Mouse (Mus musculus) spleen, embryonic (tissue): ENCODE measurements around the gene Arl1.
"Not testable (repeated sequence)": the region's sequence is repeated elsewhere in the genome, so short reads cannot be mapped to it uniquely, and the experiment has no call there.

Source experiments
- CTCF ChIA-PET: fragments of 350-600 bp; sonication (Branson Sonifier 250); formaldehyde crosslinking; loops from one replicate; lab custom pipeline; 2022; lab: Charles Lee

The Arl1 gene

DNA sequence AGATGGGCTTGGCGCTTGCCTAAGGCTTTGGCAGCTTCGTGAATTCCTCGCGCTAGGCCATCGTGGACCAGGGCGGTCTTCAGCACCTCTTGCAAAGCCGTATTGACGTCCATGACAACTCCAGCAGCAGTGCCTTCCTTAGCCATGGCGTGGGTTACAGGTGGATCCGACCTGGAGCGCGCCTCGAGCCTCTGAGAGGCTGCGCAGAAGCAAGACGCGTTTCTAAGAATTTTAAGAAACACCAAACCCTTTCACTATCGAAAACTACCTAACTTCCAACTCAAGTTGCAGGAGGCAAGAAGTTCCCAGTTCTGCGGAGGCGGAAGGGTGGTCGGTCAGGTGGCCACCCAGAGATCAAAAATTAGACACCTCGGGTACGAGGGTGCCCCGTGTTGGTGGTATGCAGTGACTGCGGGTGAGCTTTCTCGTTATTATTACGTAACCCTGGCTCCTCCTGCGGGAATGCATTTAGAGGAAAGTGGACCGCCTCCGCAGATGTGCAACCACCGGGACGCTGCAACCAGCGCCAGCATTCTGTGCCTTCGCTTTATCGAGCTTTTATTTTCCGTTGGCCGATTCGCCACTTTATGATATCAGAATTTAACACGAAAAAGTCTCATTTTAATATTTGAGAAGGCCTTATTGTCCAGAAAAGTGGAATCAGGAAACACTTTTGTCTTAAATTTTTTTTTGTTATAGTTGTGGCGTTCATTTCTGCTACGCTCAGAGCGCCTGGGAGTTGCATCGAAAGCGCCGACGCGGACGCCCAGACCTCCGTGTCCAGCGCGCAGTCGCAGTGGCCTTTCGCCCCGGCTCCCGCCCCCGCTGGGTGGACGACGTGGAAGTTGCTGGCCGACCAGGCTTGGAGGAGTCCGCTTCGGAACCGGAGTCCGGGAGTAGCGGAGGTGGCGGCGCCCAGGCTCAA, at the start of gene Arl1:
Gene Arl1 (plus strand): TSS at position 288 of the 925 bp plus-strand sequence.
- CTCF ChIA-PET: interaction anchor here (0.7 kb wide), 2 partner anchors 178 to 372 kb away, joined by 3 to 8 read pairs; no protein-coding TSS in a partner anchor

DNA sequence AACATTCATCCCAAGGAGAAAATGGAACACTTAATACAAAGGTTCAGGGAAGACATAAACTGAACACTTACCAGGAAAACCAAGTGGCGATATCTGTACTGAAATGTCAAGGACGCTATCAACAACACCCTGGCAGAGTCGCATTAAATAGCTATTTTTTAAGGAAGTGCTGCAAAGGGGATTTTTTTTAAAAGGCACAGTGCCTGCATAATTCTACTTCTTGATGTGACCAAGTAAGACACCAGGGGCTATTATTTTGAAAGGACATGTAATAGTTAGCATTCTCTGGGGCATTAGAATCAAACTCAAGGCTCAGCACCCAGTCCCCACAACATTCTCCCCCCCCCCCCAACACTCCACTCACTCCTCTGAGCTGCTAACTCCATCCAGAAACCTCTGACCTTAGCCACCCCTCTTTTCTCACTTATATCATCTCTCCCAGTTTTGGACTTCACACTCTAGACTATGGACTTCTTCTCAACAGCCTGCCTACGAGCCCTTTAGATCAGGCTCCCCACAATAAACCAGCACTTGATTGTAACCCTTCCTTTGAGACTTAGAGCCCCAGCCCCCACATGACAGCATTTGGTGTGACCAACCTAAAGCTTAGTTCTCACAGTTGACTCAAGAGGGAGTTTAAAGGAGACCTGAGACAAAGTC, 47.6 kb upstream of the Arl1 start:
- CTCF ChIA-PET: no interaction called here

DNA sequence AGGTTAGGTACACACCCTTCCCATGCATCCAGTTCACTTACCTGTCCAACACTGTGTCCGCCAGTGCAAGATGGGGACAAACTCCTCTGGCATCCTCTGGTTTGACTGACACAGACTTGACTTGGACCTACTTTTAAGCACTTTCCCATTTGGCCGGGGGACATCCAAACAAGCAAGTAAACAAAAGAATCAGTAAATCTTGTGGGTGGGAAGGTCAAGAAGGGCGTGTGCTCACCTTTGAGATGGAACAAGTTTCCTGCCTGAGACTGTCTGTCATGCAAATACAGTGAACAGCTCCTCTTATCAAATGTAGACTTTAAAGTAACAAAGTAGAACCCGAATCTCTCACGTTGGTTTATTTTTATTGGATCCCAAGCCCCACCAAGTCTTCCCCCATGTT, 45.7 kb upstream of the Arl1 start, which contains the start of gene Spic:
Gene Spic (minus strand): TSS at position 91 of the 400 bp plus-strand sequence.
- CTCF ChIA-PET: no interaction called here

DNA sequence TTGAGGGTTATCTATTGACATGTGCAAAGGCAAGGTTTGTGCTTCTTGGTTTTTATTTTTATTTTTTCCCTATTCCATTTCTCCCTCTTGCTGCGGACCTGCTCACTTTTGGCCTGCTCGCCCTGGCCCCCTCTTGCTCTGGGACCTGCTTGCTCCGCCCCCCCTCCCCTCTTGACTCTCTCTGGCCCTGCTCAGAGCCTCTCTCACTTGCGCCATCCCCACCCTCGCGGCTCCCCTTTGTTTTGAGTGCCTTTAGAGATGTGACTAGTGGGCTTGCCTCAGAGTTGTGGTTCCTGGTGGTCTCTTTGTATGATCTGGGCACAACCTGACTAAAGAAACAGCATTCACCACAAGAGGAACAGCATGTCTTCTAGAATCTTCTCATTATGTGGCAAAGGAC, 29.7 kb upstream of the Arl1 start:
- CTCF ChIA-PET: no interaction called here

DNA sequence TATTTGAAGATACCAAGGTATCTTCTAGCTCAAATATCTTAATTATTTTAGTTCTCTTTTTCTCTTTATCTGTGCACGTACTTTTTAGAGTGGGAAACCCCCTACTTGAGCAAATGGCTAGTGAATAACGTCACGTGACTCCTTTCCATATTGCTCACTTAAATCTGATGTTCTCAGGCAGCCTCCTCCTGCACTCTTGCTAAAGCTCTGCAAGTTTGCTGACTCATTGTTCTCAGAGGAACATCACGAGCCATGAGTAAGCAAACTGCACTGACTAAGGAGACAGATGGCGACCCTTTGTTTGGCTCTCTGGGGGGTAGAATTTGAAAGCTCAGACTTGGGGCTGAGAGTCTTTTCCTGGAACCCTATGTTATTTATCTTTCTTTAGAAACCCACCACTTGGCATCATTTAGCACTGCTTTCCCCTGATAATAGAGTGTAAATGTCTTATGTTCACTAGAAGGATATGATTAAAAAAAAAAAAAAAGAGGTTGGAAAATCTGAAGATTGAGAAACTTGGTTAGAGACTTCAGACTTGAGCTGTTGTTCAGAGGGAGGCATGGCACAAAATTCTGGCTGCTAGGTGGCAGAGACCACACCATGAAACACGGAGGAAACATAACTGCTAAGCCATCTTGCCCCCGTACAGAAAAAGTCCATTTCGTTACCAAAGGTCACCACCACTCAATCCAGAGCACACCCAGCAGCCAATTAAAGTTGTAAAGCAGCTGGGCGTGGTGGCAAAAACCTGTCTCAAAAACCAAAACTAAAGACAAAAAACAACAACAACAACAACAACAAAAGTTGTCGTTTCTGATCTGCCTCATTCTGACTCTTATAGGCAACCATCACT, 21.8 kb upstream of the Arl1 start:
- CTCF ChIA-PET: no interaction called here

DNA sequence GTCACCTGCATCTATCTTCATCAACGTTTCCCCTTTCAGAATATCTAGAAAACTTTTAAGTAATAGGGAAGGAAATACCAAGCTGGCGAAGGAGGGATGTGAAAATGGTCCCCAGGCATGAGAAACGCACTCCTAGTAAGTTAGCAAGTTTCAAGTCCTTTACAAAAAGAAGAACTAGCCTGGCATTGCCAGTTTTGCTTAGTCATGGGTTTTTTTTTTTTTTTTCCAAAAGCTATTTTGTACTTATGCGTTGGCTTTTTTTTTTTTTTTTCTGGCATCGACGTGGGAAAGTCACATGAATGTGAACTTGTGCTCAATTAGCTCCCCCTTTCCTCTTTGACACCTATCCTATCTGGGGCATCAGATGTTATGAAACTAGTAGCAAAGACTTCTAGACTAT, 18.3 kb upstream of the Arl1 start:
- CTCF ChIA-PET: no interaction called here

DNA sequence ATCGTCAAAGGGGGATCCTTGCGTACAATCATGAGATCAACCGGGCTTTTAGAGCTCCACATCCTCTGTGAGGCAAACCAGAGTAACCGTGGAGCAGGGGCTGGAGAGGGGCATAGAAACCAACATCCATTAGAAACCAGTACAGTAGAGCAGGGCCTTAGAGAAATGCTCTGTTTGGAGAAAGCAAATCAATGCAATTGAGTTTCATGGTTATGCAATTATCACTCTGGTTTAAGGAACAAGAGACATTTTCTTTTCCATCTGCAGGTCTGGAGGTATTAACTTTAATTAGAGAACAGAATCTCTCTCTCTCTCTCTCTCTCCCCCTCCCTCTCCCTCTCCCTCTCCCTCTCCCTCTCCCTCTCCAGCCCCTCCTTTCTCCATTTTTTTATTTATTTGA, 15.9 kb upstream of the Arl1 start:
- CTCF ChIA-PET: no interaction called here

DNA sequence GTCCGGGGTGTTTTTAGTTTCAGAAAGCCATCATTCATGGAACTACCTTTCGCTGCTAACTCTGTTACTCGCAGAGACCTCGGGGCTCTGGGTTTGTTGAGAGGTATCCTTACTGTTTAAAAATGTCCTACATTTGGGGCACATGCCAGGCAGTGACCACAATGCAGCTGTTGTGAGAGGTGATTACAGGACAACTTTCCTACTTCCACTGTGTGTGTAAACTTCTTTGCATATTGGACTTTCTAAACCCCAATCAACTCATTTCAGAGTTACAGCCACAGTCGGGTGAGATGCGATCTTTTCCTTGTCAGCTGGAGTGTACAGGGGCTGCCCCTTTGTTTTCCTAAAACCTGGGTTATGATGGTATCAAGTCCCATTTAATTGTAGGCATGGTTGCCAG, 15.0 kb upstream of the Arl1 start:
- CTCF ChIA-PET: no interaction called here

DNA sequence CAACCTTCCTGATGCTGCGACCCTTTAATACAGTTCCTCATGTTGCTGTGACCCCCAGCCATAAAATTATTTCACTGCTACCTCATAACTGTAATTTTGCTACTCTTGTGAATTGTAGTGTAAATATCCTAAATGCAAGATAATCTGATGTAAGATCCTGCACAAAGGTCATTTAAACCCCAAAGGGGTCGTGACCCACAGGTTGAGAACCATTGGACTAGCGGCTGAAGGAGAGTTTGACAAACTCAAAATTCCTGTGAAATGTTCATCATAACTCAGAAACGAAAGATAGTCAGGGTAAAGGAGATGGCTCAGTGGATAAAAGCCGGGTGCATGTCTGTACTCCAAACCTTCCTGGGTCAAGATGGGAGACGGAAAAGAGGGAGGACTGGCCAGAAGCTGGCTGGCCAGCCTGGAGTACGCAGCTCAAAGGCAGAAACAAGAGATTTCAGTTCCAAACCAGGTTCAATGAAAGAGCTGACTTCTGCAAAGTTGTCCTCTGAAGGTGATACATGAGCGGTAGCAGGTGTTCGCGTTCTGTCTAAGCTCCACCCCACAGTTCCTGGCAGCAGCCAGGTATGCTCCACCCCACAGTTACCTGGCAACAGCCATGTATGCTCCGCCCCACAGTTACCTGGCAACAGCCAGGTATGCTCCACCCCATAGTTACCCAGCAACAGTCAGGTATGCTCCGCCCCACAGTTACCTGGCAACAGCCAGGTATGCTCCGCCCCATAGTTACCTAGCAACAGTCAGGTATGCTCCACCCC, 13.5 kb upstream of the Arl1 start:
- CTCF ChIA-PET: no interaction called here

DNA sequence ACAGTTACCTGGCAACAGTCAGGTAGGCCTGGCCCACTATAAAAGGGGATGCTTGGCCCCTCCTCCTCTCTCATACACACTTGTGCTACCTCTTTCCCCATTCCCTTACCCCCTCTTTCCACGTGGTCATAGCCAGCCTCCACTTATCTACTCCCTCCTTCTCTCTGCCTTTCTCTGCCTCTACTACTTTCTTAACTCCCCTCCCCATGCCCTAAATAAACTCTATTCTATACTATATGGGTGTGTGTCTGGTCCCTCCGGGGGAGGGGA, 13.0 kb upstream of the Arl1 start:
- CTCF ChIA-PET: no interaction called here

DNA sequence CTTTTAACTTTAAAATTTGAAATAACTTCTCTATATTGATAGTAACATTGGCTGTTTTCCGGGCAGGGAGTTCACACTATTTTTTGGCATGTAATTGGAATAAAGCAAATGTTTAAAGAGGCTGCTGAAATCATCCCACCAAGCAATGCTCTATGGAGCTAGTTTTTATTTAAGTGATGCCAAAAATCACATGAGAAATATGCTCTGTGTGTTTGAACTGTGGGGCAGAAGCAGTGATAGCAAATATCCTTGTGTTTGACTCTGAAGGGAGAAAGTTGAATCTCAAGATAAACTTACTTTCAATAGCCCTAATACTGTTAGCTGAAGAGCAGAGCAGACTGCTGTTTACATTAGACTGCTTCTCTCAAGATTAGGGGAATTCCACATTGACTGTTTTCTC, 11.0 kb upstream of the Arl1 start:
- CTCF ChIA-PET: no interaction called here

DNA sequence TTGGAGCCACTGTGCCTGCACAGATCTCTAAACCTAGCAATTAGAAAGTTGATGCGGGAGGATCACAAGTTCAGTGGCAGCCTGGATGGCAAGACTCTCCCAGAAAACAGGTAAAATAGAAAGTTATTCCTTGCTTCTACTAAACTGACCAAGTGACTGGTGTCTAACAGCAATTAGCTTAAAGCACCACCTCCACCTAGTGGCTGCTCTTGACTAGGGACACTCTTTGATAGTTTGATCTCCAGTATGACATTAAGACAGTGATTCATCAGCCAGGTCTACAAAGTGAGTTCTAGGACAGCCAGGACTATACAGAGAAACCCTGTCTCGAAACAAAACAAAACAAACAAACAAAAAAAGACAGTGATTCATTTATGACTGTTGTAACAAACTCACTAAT, 5.3 kb upstream of the Arl1 start:
- CTCF ChIA-PET: interaction anchor here (0.6 kb wide), 1 partner anchor 252 kb away, joined by 3 read pairs; no protein-coding TSS in a partner anchor

DNA sequence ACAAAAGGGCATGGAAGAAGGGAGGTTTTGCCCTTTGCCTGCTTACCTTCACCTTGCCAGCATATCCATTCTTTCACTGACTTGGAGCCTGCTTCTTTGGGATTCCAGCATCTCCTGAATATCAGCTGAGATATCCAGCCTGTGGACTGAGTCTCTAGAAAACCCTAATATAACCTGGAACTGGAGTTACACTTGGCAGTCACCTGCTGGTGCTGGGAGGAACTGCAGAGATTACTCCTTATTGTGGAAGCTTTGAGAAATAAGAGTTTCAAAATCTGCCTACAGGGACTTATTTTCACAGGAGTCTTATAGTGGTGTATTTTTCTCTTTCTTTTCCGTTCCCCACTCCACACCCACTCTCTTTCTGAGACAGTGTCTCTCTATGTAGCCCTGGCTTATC, 3.5 kb upstream of the Arl1 start:
- CTCF ChIA-PET: no interaction called here

DNA sequence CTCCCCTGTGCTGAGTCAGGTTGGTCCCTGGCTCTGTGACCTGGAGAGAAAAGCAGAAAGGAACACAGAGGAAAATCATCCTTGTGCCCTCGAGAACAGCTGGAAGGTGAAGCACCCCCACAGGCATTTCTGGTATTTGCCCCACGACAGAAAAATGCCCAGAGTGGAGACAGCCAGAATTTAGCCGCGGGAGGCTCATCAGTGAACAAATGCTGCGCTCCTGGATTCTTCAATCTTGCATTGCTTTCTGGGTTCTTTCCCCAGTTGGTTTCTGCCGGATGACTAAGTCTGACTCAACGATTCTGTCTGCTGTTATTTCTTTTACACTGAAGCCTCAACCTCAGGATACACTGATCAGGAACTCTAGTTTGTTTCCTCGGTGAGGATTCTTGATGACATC, 2.5 kb upstream of the Arl1 start:
- CTCF ChIA-PET: no interaction called here

DNA sequence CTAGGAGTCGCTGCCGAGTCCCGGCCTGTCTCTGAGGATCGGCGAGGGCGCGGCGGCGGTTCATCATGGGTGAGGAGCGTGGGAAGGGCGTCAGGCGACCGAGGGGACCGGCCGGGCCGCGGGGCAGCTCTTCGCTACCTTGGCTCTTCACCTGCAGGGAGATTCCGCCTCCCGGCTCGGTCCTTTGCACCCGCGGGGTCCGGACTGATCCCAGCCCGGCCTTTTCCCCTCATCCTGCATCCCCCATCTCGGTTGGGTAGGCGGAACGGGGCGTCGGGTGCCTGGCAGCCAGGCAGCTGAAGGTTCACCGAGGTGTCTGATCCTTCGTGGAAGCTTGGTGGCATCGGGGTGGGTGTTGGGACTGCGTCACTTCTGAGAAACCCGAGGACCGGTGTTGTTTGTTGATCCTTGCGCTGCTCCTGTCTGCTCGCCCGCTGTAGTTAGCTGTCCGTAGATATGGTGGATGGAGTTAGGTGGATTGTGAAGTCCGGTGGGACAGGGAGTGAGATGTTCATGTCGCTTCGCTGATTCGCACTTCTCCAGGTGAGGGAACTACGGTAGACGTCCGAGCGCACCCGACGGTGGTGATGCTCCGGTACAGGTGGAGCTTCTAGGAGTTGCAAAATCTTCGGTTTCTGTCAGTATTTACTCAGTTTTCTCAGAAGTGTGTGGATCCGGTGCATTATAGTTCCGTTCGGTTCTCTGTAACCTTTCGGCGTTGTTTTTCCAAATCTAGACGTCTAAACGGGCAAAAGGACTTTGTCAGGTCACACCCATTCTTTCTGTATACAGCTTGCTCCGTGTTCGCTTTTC, 1.0 kb downstream of the Arl1 start:
- CTCF ChIA-PET: no interaction called here

DNA sequence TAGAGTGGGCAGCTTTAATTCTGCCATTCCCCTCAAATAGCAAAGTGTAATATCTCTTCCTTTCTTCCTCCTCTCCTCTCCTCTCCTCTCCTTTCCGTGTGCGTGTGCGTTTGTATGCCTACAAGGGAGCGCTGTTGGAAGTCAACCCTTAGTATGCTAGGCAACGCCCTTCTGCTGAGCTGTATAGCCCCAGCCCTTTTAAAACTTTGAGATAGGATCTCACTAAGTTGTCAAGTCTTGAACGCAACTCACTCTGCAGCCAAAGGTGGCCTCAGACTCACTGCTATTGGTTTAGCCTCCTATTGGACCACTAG, 1.6 kb downstream of the Arl1 start:
- CTCF ChIA-PET: no interaction called here

DNA sequence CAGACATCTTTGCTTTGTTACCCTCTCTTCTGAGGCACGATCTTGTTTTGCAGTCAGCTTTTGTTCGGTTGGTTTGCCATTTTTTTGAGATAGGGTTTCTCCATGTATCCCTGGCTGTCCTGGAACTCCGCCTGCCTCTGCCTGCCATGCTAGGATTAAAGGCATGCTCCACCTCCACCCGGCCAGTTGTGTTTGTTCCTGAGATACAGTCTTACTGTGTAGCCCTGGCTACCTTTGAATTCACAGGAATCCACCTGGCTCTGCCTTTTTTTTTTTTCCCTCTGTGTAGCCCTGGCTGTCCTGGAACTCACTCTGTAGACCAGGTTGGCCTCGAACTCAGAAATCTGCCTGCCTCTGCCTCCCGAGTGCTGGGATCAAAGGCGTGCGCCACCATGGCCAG, 8.4 kb downstream of the Arl1 start:
- CTCF ChIA-PET: not testable (repeated sequence)

DNA sequence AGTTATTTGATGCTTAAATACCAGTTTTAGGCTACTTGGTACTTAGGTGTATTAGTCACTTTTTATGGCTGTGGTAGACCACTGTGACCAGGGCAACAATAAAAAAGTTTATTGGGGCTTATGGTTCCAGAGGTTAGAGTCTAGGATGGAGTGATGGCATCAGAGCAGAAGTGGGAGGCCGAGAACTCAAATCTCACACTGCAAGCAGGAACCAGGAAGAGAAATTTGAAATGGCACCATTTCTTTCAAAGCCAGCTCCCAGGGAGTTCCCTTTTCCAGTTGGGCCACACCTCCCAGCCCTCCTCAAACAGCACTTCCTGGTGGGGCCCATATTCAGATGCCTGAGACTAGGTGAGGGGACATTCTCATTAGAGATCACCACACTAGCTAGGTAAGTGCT, 9.2 kb downstream of the Arl1 start:
- CTCF ChIA-PET: no interaction called here

DNA sequence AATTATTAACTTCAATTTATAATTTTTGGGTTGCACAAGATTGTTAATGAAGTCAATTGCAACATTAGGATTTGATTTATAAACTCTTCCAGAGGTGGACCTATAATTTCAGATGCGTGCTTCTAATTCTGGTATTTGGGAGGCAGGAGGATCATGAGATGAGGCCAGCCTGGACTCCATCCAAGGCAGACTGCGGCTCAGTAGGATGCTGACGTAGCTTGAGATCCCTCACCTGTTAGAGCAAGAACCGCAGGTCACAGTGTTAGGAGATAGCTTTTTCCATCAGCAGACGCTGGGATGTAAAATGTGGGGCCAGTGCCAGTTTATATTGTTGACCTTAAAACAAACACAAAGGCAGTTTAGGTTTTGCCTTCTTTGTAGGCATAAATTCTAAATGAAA, 10.1 kb downstream of the Arl1 start:
- CTCF ChIA-PET: no interaction called here

DNA sequence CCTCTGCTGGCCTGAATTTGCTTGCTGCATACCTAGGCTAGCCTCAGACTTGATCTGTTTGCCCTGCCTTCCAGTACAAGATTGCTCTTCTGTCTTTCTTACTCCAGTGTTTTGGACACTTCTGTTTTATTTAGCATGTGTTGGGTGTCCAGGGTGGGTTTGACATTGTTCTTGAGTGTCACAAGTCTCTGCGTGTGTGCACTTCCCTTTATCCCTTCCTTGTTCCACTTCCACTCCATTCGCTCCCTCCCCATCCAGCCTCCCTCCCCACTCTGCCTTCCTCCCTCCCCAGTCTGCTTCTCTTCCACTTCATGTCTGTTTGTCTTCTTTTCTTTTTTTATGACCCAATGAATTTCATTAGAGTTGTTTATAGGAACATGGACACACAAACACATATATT, 10.8 kb downstream of the Arl1 start:
- CTCF ChIA-PET: no interaction called here
